Mouse (Mus musculus) bone marrow, adult 2 months (tissue): ENCODE data around the gene Ssxb6. TPM values are rescaled to one million over a fixed set of nuclear protein-coding genes. Genes with fewer than 3 reads are reported as not detected.
"Not testable (repeated sequence)": the region's sequence is repeated elsewhere in the genome, so short reads cannot be mapped to it uniquely, and the experiment has no call there.

Experiments
- H3K27ac ChIP-seq: fragments of 200-500 bp; 2 replicates; pipeline ENCODE4 v1.5.1; 2012; ENCODE audit warnings: low read depth, mild to moderate bottlenecking, control low read depth, inconsistent platforms, low read length; ENCODE audit not compliant: control insufficient read depth, poor library complexity, insufficient read depth
- H3K4me1 ChIP-seq: fragments of 200-500 bp; 2 replicates; pipeline ENCODE4 v1.6.1; 2011; ENCODE audit warnings: low read length; ENCODE audit not compliant: control insufficient read depth, insufficient read depth
- H3K4me3 ChIP-seq: fragments of 200-500 bp; replicated peaks from 2 replicates; pipeline ENCODE3; 2011; ENCODE audit warnings: mild to moderate bottlenecking, low read depth, low read length, control low read depth; ENCODE audit not compliant: control insufficient read depth
- CTCF ChIP-seq: fragments of 200-500 bp; IDR thresholded peaks from 2 replicates; pipeline ENCODE4 v1.5.1; 2011; ENCODE audit warnings: low read length, control low read depth; ENCODE audit not compliant: control insufficient read depth, insufficient read depth
- POLR2A ChIP-seq: fragments of 200-500 bp; IDR thresholded peaks from 2 replicates; pipeline ENCODE4 v1.6.1; 2011; ENCODE audit warnings: low read depth, mild to moderate bottlenecking, control low read depth, low read length, borderline replicate concordance; ENCODE audit not compliant: control insufficient read depth
- WGBS: fragments of 180-500 bp; shearing (Covaris S2); methylation state at CpG from one replicate; pipeline ENCODE4 v1.1.7; 2018; 5-methylcytosine and 5-hydroxymethylcytosine counted together
- polyA plus RNA-seq: library from polyadenylated mRNA; stranded (reverse); fragments of >200 nt; gene quantifications from 2 replicates; pipeline ENCODE4 v1.2.4, GENCODE M21; 2011; ENCODE audit warnings: low replicate concordance; ENCODE audit not compliant: missing spikeins, insufficient read depth, insufficient read length

Ssxb6 gene
- polyA plus RNA-seq = not detected in 2 replicates

DNA sequence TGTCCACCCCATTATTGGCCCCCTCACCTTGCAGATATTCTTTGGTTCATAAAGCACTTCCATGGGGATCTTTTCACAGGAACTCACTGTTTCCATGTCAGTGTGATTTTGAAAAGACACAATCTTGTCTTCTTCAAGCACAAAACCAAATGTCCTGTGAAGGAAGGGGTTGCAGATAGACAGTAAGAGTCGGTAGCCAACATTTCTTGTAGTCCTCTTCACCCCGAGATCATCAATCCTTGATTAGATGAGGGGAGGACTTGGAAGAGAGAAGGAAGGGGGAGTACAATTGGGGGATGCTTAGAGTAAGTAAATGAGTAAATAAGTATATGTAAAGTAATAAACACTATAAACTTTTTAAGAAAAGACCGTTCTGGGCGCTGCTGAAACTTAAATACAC is at the start of gene Ssxb6:
Gene Ssxb6 (minus strand): TSS at position 101 of the 400 bp plus-strand sequence.
- not testable (repeated sequence) for H3K27ac ChIP-seq, H3K4me1 ChIP-seq, H3K4me3 ChIP-seq
- 64% methylated on average over 4 of the region's 4 CpGs for WGBS

DNA sequence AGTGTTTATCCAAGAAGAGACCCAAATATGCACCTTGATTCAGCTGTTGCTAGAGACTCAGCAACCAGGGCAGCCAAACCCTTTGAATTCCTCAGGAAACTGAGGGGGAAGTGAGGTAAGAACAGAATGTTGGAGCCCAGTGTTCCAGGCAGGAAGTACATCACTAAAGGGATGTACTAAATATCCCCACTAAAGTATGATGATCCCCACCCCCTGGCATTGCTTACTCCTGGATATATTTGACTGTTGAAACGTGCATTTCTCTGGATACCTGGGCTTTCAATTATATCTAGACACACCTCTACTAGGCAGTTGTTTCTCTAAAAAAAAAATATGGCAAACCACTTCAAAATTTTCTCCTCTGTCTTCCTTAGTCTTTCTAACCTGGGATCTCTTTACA is 43.7 kb upstream of the Ssxb6 start, which contains the start of gene Ssxb3:
Gene Ssxb3 (minus strand): TSS at position 101 of the 400 bp plus-strand sequence.
- H3K27ac ChIP-seq, H3K4me1 ChIP-seq, H3K4me3 ChIP-seq: not testable (repeated sequence)
- WGBS = 29% methylated on average over 1 of the region's 1 CpGs

DNA sequence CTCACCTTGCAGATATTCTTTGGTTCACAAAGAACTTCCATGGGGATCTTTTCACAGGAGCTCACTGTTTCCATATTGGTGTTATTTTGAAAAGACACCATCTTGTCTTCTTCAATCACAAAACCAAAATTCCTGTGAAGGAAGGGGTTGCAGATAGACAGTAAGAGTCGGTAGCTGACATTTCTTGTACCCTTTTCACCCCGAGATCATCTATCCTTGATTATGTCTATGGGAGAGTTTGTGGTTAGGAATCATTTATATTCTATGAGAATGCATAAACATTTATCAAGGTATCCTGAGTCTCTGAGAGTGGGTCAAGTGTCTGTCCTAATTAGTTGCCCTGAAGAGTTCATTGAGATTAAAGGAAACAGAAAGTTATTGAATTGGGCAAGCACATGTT is 23.2 kb downstream of the Ssxb6 start, which contains the start of gene Gm14459:
Gene Gm14459 (minus strand): TSS at position 101 of the 400 bp plus-strand sequence.
- 67% methylated on average over 2 of the region's 2 CpGs for WGBS
- Histone ChIP-seq H3K27ac (no peak within 1 kb of the TSS), H3K4me1 (no peaks in the 10 kb centered on the region), H3K4me3 (no peak within 1 kb of the TSS)
- TF ChIP-seq CTCF (no peak), POLR2A (no peak)

Other genes with a start within 250 kb of the Ssxb6 start
- gene Ssxb10, start 220.8 kb downstream of the Ssxb6 start, polyA plus RNA-seq = not detected in 2 replicates
- gene Ssxb9, start 181.3 kb downstream of the Ssxb6 start, polyA plus RNA-seq = not detected in 2 replicates
- not detected in 2 replicates for gene Ssxb1, start 134.9 kb downstream of the Ssxb6 start, polyA plus RNA-seq
- not detected in 2 replicates for gene Ssxb2, start 86.5 kb downstream of the Ssxb6 start, polyA plus RNA-seq
- gene Gm14459, start 23.3 kb downstream of the Ssxb6 start, polyA plus RNA-seq = not detected in 2 replicates
- not detected in 2 replicates for gene Ssxb3, start 43.6 kb upstream of the Ssxb6 start, polyA plus RNA-seq
- gene Ssxb8, start 142.6 kb upstream of the Ssxb6 start, polyA plus RNA-seq = not detected in 2 replicates
- gene Ssx9, start 200.2 kb upstream of the Ssxb6 start, polyA plus RNA-seq = not detected in 2 replicates